Mouse (Mus musculus) mesoderm, embryonic 11.5 days (tissue): ENCODE data around the gene Fam124b.

Experiments
- DNase-seq: peaks from one replicate; pipeline ENCODE4 v3.0.0-alpha.2; 2012; ENCODE audit warnings: low read depth, low spot score

The Fam124b gene

GRCm38 (mm10) chr1:80177651-80178382, 40.5 kb downstream of the Fam124b start:
- no peak for DNase-seq

DNA sequence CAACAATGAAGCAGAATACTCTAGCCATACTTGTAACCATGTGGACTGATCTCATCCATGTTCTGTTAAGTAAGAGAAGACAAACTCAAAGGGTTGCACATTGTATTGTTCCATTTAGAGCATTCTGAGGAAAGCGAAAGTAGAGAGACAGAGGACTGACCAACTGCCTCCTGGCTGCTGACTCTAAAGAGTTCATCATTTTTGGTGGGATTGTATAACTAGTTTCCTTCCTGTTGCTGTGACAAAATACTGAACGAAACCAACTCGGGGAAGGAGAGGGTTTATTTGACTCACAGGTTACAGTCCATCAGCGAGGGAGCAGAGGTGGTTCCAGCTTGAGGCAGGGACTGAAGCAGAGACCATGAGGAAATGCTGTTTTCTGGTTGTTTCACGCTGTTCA, 50.6 kb downstream of the Fam124b start:
- no peak for DNase-seq

DNA sequence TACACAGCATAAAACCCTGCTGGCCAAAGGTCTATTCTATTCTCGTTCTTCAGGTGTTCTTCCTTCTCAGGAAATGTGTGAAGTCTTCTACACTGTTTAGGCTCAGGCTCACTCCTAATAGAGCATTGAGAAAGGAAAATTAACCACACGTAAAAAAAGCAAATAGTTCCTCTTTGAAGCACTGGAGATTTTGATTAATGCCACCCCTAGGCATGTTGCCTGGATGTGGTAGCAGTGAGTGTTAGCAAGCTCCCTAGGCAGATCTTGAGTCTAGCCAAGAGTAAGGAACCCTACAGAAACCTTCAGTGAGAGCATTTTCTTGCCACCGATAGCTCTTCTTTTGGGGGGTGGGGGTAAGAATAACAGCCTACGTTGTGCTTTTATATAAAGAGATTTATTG, 51.7 kb downstream of the Fam124b start:
- DNase-seq = no peak

DNA sequence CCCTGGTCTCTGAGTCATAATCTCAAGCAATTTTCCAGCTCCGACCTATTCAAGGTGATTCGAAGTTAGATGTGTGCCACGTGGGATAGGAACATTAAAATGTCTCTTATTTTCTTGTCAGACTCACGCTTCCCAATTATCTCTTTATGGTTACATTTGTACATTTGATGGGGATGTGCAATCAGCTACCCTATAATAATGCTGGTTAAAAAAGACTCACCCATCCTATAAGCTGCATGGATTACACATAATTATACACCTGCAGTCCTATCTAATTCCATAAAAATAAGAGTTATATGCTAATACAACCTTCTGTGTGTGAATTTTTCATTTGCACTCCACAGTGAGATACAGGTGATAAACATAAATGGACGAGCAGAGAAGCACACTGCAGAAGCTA, 52.9 kb downstream of the Fam124b start:
- no peak for DNase-seq

GRCm38 (mm10) chr1:80162943-80163342, 55.3 kb downstream of the Fam124b start:
- DNase-seq = no peak

DNA sequence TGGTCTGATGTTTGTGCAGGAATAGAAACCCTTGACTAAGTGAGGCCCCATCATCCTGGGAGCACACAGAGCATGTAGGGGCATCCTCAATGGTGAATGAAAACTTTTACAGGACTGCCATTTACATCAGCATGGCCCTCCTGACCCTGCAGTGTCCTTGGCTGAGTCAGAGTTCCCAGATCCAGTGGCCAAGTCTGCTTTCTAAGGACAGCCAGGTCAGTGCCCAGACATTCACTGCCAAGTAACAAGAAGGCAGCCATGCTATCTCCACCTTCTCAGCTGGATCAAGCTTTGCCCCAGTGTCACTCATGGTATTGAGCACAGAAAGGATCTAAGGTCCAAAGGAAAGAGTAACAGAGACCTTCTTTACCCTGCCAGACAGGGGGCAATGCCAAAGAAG, 58.7 kb downstream of the Fam124b start:
- no peak for DNase-seq

GRCm38 (mm10) chr1:80154902-80155301, 63.4 kb downstream of the Fam124b start:
- no peak for DNase-seq

DNA sequence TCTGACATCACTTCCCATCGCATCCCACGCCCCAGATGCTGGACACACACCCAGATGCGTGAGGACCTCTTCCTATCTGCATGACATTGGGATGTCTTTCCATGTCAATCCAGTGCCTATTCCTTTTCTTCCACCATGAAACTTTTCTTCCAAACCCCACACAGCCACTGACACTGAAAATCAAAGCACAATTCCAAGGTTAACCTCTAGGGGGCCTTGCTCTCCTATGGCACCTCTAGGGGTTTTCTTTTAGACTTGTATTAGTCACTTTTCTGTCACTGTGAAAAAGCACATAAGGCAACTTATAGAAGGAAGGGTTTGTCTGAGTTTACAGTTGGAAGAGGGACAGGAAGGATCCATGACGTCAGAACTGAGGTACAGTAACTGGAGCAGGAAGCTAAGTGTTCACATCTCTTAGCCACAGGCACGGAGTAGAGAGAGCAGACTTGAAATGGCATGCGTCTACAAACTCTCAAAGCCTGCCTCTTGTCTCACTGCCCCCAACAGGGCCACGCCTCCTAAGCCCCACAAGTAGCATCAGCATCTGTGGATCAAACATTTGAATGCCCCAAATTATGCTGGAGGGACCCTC, 65.1 kb downstream of the Fam124b start:
- DNase-seq = no peak

- DNase-seq = no peak
Measured at GRCm38 (mm10) chr1:80150681-80151080, 67.6 kb downstream of the Fam124b start.
